Mouse (Mus musculus) hindbrain, embryonic 12.5 days (tissue): Measurements from ENCODE around the gene Fhod1. TPM values are rescaled to one million over a fixed set of nuclear protein-coding genes. Genes with fewer than 3 reads are reported as not detected.
A peak's percentile ranks its signal among the peaks of the same experiment; 100 is the strongest.

ENCODE experiments used
- ATAC-seq: fragments of 200-750 bp; cut with Nextera tagmentation; 2 replicates; pipeline ENCODE4 v1.8.0; 2017; ENCODE audit warnings: moderate TSS enrichment; ENCODE audit not compliant: low FRiP score
- H3K27ac ChIP-seq: fragments of 300-500 bp; sonication (generic); 2 replicates; pipeline ENCODE4 v1.5.1; 2016; ENCODE audit warnings: mild to moderate bottlenecking
- H3K27me3 ChIP-seq: fragments of 300-500 bp; sonication (generic); 2 replicates; pipeline ENCODE4 v1.6.1; 2016; ENCODE audit warnings: mild to moderate bottlenecking
- H3K36me3 ChIP-seq: fragments of 300-500 bp; sonication (generic); 2 replicates; pipeline ENCODE4 v1.6.1; 2016; ENCODE audit warnings: mild to moderate bottlenecking
- H3K4me1 ChIP-seq: fragments of 300-500 bp; sonication (generic); 2 replicates; pipeline ENCODE4 v1.6.1; 2016
- H3K4me2 ChIP-seq: fragments of 300-500 bp; sonication (generic); replicated peaks from 2 replicates; pipeline ENCODE4 v1.6.1; 2016; ENCODE audit warnings: mild to moderate bottlenecking
- H3K4me3 ChIP-seq: fragments of 300-500 bp; sonication (generic); 2 replicates; pipeline ENCODE4 v1.5.1; 2016; ENCODE audit warnings: mild to moderate bottlenecking
- H3K9ac ChIP-seq: fragments of 300-500 bp; sonication (generic); 2 replicates; pipeline ENCODE4 v1.6.1; 2016; ENCODE audit warnings: mild to moderate bottlenecking, moderate library complexity
- H3K9me3 ChIP-seq: fragments of 300-500 bp; sonication (generic); replicated peaks from 2 replicates; pipeline ENCODE4 v1.6.1; 2016; ENCODE audit warnings: mild to moderate bottlenecking
- WGBS: fragments of 180-500 bp; shearing (Covaris S2); methylation state at CpG from one replicate; pipeline ENCODE4 v1.1.7; 2016; 5-methylcytosine and 5-hydroxymethylcytosine counted together
- polyA plus RNA-seq: library from polyadenylated mRNA; unstranded; fragments of >200 nt; fragmentation: Nextera tagmentation; extraction: Ambion mirVana; gene quantifications from 2 replicates; pipeline ENCODE4 v1.2.1, GENCODE M21; 2016

Gene Fhod1
- polyA plus RNA-seq, 1 experiment from 2014 or later, result 2.0 TPM

GRCm38 (mm10) chr8:105309142-105309847, 38.5 kb downstream of the Fhod1 start:
- 86% methylated on average over 15 of the region's 15 CpGs for WGBS
- no peak for ATAC-seq
- Histone ChIP-seq H3K4me1 (peaks cover 13% of the 10 kb centered on the region), H3K36me3 (peaks cover 76% of the 10 kb centered on the region), H3K9ac (no peak overlapping the region), H3K4me2 (no peak overlapping the region), H3K27me3 (no peaks in the 10 kb centered on the region), H3K9me3 (no peaks in the 10 kb centered on the region), H3K4me3 (no peak overlapping the region), H3K27ac (no peak overlapping the region)

DNA sequence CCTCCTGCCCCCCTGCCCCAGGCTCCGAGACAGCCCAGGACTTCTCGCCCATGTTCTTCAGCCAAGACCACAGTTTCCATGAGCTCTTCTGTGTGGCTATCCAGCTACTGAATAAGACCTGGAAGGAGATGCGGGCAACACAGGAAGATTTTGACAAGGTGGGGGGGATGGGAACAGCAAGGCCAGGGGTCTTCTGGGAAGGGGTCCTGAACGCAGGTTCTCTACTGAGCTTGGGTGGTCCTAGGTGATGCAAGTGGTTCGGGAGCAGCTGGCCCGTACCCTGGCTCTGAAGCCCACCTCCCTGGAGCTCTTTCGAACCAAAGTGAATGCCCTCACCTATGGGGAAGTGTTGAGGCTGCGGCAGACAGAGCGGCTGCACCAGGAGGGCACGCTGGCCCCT, 39.3 kb downstream of the Fhod1 start:
- Histone ChIP-seq H3K36me3 (peaks cover 77% of the 10 kb centered on the region), H3K27me3 (no peaks in the 10 kb centered on the region), H3K4me1 (peaks cover 13% of the 10 kb centered on the region), H3K27ac (no peak overlapping the region), H3K9me3 (no peaks in the 10 kb centered on the region), H3K4me3 (no peak overlapping the region), H3K9ac (no peak overlapping the region), H3K4me2 (no peak overlapping the region)
- no peak for ATAC-seq
- WGBS, result 93% methylated on average over 10 of the region's 10 CpGs

DNA sequence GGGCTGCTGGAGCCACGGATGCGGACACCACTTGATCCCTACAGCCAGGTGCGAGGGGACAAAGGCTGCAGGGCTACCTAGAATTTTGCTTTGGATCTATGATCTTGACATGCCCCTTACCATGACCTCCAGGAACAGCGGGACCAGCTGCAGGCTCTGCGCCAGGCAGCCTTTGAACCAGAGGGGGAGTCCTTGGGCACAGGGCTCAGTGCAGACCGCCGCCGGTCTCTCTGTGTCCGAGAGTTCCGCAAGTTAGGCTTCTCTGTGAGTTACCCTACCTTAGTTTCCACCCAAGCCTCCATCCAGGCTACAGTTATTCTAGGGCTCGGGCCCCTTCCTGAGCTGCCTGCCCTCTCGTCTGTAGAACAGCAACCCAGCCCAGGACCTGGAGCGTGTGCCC, 40.1 kb downstream of the Fhod1 start:
- H3K9me3 ChIP-seq, result no peaks in the 10 kb centered on the region
- WGBS, result 91% methylated on average over 13 of the region's 13 CpGs
- peaks cover 75% of the 10 kb centered on the region for H3K36me3 ChIP-seq
- ATAC-seq, result no peak
- H3K27ac ChIP-seq, result no peak overlapping the region
- no peak overlapping the region for H3K9ac ChIP-seq
- no peak overlapping the region for H3K4me3 ChIP-seq
- no peaks in the 10 kb centered on the region for H3K27me3 ChIP-seq
- H3K4me2 ChIP-seq, result no peak overlapping the region
- H3K4me1 ChIP-seq, result peaks cover 13% of the 10 kb centered on the region

- peak overlapping the region; percentile 37; the same call in 1 of the 2 replicates for H3K27ac ChIP-seq
- H3K4me1 ChIP-seq, result peaks cover 13% of the 10 kb centered on the region
- H3K9ac ChIP-seq, result peak overlapping the region; percentile 51; the same call in 1 of the 2 replicates
- peaks cover 74% of the 10 kb centered on the region for H3K36me3 ChIP-seq
- H3K9me3 ChIP-seq, result no peaks in the 10 kb centered on the region
- WGBS, result 60% methylated on average over 5 of the region's 5 CpGs
- H3K4me3 ChIP-seq, result peak overlapping the region; percentile 18
- no peaks in the 10 kb centered on the region for H3K27me3 ChIP-seq
- H3K4me2 ChIP-seq, result peak overlapping the region; percentile 51
- peak; percentile 17; the same call in 1 of the 2 replicates for ATAC-seq
Observed at GRCm38 (mm10) chr8:105306146-105306691, 41.5 kb downstream of the Fhod1 start.

DNA sequence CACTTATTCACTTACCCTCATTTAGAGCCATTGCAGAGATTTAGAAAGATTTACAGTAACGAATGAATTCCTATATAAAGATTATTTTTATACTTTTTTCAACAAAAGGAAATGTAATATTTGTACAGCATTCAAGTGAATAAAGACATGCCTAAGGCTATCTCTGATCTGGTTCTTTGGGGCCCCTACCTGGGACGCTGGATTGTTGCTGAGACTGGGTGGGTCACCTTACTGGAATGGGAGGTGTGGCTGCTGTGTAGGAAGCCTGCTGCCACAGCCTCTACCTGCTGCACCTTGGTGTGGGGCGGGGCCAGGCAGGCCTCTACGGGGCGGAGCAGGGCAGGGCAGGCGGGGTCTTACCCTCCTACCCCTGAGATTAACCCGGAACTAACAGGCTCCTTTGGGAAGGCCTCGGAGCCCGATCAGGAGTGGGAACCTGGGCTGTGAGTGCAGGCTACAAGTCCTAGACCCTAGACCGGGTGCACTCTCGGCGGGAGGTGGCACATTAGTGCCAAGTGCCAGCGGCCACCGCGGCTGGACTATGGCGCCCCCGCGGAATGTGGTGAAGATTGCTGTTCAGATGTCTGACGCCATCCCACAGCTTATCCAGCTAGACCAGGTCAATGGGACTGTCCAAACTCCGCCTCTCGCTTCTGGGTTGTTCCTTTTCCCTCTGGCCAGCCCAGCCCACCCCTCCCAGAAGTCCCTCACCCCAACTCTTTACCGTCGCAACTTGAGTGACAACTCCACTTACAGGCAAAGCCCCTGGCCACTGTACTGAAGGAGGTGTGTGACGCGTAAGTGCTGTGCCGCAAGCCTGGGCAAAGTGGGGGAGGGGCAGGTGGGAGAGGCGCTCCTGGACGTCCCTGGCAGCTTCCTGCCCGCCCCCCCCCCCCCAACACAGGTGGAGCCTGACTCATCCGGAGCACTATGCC, 42.3 kb downstream of the Fhod1 start, which contains the start of gene Elmo3:
TSS of gene Elmo3 (plus strand) at position 391 of the 935 bp plus-strand sequence.
- Histone ChIP-seq H3K9me3 (no peaks in the 10 kb centered on the region), H3K4me1 (peaks cover 13% of the 10 kb centered on the region), H3K27me3 (no peaks in the 10 kb centered on the region), H3K4me2 (peak within 1 kb of the TSS; percentile 51), H3K4me3 (peak within 1 kb of the TSS; percentile 18), H3K27ac (peak within 1 kb of the TSS; percentile 37; the same call in 1 of the 2 replicates), H3K9ac (peak within 1 kb of the TSS; percentile 51), H3K36me3 (peaks cover 75% of the 10 kb centered on the region)
- ATAC-seq, result peak; percentile 56
- 8% methylated on average over 27 of the region's 30 CpGs for WGBS

DNA sequence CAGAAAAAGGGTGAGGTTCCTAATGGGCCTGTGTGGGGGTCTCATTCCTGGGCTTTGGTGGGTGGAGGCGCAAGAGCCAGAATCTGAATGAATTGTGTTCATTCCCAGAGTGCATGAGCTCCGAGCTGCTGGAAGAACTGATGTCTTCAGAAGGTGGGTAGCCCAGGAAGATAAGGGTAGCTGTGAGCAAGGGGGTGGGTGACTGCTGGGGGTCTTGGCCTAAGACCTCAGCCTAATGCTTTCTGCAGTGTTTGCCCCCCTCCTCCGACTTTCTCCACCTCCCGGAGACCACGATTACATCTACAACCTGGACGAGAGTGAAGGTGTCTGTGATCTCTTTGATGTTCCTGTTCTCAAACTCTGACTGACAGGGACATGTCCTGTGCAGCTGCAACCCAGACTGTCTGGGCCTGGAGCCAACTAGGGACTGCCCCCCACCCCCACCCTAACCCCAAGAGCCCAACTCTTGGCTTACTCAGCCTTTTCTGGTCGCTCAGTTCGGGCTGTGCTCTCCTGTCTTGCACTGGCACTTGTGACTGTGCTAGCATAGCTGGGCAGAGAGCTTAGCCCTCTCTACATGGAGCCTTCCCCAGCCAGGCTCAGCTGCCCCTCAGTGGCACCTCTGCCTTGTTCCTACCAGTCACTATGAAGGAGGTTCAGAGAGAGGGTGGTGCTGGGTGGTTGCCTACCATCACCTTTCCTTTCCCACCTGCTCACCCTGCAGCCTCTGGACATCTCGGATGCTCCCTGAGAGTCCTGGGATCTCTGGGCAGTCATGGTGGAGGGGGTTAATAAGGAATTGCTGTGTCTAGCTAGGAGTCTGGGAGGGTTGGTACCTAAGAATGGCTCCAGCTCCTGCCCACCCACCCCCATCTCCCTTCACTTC, 43.2 kb downstream of the Fhod1 start:
- Histone ChIP-seq H3K4me3 (no peak overlapping the region), H3K9me3 (no peaks in the 10 kb centered on the region), H3K27ac (peak overlapping the region; percentile 9; the same call in 1 of the 2 replicates), H3K4me1 (peaks cover 13% of the 10 kb centered on the region), H3K4me2 (no peak overlapping the region), H3K9ac (no peak overlapping the region), H3K27me3 (no peaks in the 10 kb centered on the region), H3K36me3 (peaks cover 75% of the 10 kb centered on the region)
- no peak for ATAC-seq
- 81% methylated on average over 9 of the region's 9 CpGs for WGBS

- peaks cover 70% of the 10 kb centered on the region for H3K36me3 ChIP-seq
- no peaks in the 10 kb centered on the region for H3K9me3 ChIP-seq
- H3K27ac ChIP-seq, result no peak overlapping the region
- H3K9ac ChIP-seq, result no peak overlapping the region
- ATAC-seq, result no peak
- 86% methylated on average over 9 of the region's 9 CpGs for WGBS
- no peaks in the 10 kb centered on the region for H3K27me3 ChIP-seq
- peaks cover 16% of the 10 kb centered on the region for H3K4me1 ChIP-seq
- no peak overlapping the region for H3K4me3 ChIP-seq
- H3K4me2 ChIP-seq, result no peak overlapping the region
Observed at GRCm38 (mm10) chr8:105303874-105304273, 43.9 kb downstream of the Fhod1 start.

DNA sequence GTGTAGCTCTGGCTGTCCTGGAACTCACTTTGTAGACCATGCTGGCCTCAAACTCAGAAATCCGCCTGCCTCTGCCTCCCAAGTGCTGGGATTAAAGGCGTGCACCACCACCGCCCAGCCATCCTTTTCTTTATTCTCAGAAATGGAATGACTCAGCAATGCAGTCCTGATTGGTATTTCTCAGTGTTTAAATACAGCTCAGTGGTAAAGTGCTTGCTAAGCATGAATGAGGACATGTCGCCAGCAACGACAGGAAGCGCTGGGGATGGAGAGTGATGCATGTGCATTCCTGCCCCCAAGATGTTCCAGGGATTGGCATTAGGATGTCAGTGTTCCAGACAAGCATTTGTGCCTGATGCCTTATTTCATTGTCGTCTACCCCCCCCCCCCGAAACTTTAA, 44.4 kb downstream of the Fhod1 start:
- peaks cover 21% of the 10 kb centered on the region for H3K4me1 ChIP-seq
- H3K27ac ChIP-seq, result no peak overlapping the region
- H3K9me3 ChIP-seq, result no peaks in the 10 kb centered on the region
- H3K9ac ChIP-seq, result no peak overlapping the region
- peaks cover 67% of the 10 kb centered on the region for H3K36me3 ChIP-seq
- H3K27me3 ChIP-seq, result no peaks in the 10 kb centered on the region
- no peak for ATAC-seq
- H3K4me2 ChIP-seq, result no peak overlapping the region
- no peak overlapping the region for H3K4me3 ChIP-seq
- WGBS, result 90% methylated on average over 8 of the region's 8 CpGs

GRCm38 (mm10) chr8:105299962-105300361, 47.8 kb downstream of the Fhod1 start:
- no peak overlapping the region for H3K27ac ChIP-seq
- H3K4me2 ChIP-seq, result no peak overlapping the region
- H3K4me3 ChIP-seq, result no peak overlapping the region
- ATAC-seq, result no peak
- peaks cover 49% of the 10 kb centered on the region for H3K36me3 ChIP-seq
- peaks cover 18% of the 10 kb centered on the region for H3K4me1 ChIP-seq
- peaks cover 6% of the 10 kb centered on the region; the same call in 1 of the 2 replicates for H3K27me3 ChIP-seq
- no peak overlapping the region for H3K9ac ChIP-seq
- H3K9me3 ChIP-seq, result no peaks in the 10 kb centered on the region
- WGBS, result 90% methylated on average over 8 of the region's 8 CpGs

DNA sequence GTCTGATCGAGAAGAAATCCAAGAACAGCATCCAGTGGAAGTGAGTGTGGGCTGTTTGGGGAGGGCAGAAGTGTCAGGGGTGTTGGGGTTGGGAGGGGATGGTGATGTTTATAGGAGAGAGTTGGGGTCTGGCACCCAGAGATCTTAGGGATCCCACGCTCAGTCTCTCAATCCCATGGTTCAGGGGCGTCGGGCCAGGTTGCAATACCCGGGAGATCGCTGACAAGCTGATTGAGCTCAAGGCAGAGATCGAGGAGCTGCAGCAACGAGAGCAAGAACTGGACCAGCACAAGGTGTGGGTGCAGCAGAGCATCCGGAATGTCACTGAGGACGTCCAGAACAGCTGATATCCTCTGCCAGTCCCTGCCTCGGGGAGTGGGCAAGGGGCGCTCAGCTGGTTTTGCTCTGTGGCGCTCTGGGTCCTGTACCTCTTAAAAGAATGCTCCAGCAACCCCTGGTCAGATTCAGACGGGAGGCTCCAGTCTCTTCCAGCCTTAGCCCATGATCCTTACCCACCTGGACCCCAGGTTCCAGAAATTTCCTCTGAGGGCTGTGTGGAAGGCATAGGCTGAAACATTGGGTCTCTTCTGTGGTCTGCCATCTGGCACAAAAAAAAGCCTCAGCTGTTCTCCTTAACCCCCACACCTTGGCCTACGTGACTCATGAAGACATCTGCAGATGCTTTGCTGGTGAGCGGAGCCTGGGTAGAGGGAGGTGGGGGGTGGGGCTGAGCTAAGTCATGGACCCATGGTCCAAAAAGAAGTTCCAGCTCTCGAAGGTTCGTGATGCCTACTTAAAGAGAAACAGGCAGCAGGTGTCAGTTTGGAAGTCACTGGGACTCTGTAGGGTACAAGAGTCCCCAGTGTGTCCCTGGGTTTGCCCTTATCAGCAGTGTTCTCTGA, 49.2 kb downstream of the Fhod1 start:
- Histone ChIP-seq H3K27ac (no peak overlapping the region), H3K36me3 (peaks cover 38% of the 10 kb centered on the region), H3K9me3 (no peaks in the 10 kb centered on the region), H3K4me3 (peak overlapping the region; percentile 97), H3K4me2 (peak overlapping the region; percentile 99), H3K9ac (peak overlapping the region; percentile 96), H3K27me3 (peaks cover 8% of the 10 kb centered on the region; the same call in 1 of the 2 replicates), H3K4me1 (peaks cover 18% of the 10 kb centered on the region)
- ATAC-seq, result no peak
- 70% methylated on average over 18 of the region's 18 CpGs for WGBS
